Mouse (Mus musculus): Measurements from ENCODE around the gene Ric1.
"Not testable (repeated sequence)": the region's sequence is repeated elsewhere in the genome, so short reads cannot be mapped to it uniquely, and the experiment has no call there.

Gene Ric1

GRCm38 (mm10) chr19:29527299-29527698, 5.2 kb downstream of the Ric1 start:
- DNase-seq (ENCODE audit: low read depth, low spot score), result no peak

DNA sequence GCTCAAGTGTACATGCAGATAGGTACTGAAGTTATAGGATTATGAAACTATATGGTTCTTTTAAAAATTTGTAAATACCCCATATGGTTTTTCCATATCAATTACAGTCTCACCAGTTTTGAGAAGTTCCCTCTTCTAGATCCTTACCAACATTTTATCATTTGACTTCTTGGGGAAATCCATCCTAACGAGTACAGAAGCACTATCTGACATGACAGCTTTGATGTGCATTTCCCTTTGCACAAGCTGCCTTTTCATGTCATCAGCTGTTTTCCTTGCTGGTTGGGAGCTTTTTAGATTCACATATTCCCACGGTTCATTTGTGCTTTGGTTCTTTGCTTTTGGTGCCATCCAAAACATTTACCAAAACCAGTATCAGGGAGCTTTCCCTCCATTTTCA, 6.5 kb downstream of the Ric1 start:
- DNase-seq (ENCODE audit: low read depth, low spot score), result no peak

GRCm38 (mm10) chr19:29534030-29534429, 11.9 kb downstream of the Ric1 start:
- DNase-seq (ENCODE audit: low read depth, low spot score), result no peak

- DNase-seq (ENCODE audit: low read depth, low spot score), result no peak
These were observed 20.3 kb downstream of the Ric1 start for GRCm38 (mm10) chr19:29542256-29542970.

DNA sequence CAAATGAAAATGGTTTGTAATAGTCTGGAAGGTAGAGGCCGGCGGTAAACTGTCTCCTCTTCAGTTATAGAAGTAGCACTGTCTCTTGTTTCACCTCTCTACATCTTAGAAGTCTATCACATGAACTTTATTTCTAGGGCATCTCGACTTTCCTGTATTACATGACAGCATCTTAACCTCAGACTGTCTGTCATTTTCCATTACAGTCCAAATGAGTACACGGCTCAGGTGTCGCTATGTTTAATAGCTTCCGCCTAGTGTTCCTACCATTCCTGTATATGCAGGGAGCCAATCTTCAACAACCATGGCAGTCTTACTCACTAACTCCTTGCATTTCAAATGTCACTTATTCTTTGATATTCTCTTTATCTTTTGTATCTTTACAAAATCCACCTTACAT, 21.9 kb downstream of the Ric1 start:
- no peak for DNase-seq (ENCODE audit: low read depth, low spot score)

GRCm38 (mm10) chr19:29550618-29551017, 28.5 kb downstream of the Ric1 start:
- no peak for DNase-seq (ENCODE audit: low read depth, low spot score)

- DNase-seq (ENCODE audit: low read depth, low spot score), result no peak
These were observed 29.0 kb downstream of the Ric1 start for GRCm38 (mm10) chr19:29551128-29551527.

GRCm38 (mm10) chr19:29551980-29552379, 29.9 kb downstream of the Ric1 start:
- not testable (repeated sequence) for DNase-seq (ENCODE audit: low read depth, low spot score)

DNA sequence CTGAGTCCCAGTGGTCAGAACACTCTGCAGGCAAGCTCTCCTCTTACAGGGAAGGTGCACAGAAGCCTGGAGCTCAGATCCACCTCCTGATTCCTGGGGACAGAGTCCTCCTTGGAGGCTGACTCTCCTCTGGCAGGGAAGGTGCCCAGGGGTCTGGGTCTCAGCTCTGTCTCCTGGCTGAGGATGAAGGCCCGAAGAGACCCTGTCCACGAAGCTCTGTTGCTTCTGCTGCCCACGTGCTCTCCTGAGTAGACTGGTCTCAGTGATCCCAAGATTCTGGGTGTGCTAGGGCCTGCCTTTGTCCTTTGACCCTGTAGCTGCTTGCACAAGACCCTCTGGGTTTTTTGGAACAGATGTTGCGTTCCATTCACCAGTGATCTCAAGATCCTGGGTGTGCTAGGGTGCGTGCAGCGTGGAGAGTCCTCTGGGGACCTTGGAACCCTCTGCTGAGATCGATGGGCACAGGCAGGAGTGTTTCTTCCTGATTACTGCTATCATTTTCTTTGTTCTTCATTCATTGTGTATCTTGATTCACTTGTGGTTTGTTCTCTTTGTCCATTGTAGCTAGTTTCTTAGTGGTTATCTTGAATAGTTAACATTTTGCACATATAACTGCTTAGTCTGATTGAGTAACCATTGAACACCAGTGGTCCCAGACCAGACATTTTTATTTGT, 35.2 kb downstream of the Ric1 start:
- DNase-seq (ENCODE audit: low read depth, low spot score), result not testable (repeated sequence)

- DNase-seq (ENCODE audit: low read depth, low spot score), result no peak
These were observed 40.1 kb downstream of the Ric1 start for GRCm38 (mm10) chr19:29562166-29562565.

GRCm38 (mm10) chr19:29562603-29563002, 40.5 kb downstream of the Ric1 start:
- no peak for DNase-seq (ENCODE audit: low read depth, low spot score)

- DNase-seq (ENCODE audit: low read depth, low spot score), result peak; percentile 74
These were observed 41.2 kb downstream of the Ric1 start for GRCm38 (mm10) chr19:29563258-29563779.

DNA sequence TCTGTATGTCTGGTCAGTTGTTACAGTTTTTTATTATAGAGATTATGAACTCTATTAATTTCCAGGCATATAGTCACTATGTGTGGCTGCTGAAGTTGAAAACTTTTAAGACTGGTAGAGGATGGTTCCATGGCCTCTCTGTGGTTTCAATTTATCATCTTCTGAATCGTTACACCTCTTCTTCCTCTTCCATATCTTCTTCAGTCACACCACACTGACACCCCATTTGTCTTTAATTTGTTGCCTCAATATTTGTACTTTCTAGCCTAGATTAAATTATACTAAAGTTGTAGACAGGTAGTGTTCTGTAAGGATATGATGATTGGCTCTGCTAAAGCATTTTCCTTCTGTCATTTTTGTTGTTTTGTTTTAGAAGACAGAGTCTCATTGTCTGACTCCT, 44.4 kb downstream of the Ric1 start:
- DNase-seq (ENCODE audit: low read depth, low spot score), result no peak

DNA sequence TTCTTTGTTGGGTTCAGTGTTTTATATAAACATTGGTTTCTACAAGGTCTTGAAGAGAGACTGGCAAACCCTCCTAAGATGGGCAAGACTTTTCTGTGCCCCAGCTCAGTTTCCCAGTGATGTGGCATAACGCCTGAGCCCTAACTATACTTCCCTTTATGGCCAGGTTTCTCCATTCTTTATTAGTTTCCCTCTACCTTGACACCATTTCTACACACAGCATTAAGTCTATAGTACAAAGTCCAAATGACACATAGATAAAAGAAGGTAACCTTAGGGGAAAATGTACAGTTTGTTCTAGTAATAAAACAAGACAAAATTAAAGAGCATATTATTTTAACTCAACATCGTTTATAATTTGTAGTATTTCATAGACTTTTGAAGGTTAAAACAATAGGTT, 60.4 kb downstream of the Ric1 start:
- DNase-seq (ENCODE audit: low read depth, low spot score), result no peak

- DNase-seq (ENCODE audit: low read depth, low spot score), result no peak
These were observed 61.7 kb downstream of the Ric1 start for GRCm38 (mm10) chr19:29583734-29584133.

- not testable (repeated sequence) for DNase-seq (ENCODE audit: low read depth, low spot score)
These were observed 71.7 kb downstream of the Ric1 start for GRCm38 (mm10) chr19:29593783-29594182.

GRCm38 (mm10) chr19:29596276-29596675, 74.2 kb downstream of the Ric1 start:
- no peak for DNase-seq (ENCODE audit: low read depth, low spot score)

GRCm38 (mm10) chr19:29596985-29597384, 74.9 kb downstream of the Ric1 start:
- DNase-seq (ENCODE audit: low read depth, low spot score), result peak; percentile 60

- no peak for DNase-seq (ENCODE audit: low read depth, low spot score)
These were observed 76.9 kb downstream of the Ric1 start for GRCm38 (mm10) chr19:29598981-29599380.

DNA sequence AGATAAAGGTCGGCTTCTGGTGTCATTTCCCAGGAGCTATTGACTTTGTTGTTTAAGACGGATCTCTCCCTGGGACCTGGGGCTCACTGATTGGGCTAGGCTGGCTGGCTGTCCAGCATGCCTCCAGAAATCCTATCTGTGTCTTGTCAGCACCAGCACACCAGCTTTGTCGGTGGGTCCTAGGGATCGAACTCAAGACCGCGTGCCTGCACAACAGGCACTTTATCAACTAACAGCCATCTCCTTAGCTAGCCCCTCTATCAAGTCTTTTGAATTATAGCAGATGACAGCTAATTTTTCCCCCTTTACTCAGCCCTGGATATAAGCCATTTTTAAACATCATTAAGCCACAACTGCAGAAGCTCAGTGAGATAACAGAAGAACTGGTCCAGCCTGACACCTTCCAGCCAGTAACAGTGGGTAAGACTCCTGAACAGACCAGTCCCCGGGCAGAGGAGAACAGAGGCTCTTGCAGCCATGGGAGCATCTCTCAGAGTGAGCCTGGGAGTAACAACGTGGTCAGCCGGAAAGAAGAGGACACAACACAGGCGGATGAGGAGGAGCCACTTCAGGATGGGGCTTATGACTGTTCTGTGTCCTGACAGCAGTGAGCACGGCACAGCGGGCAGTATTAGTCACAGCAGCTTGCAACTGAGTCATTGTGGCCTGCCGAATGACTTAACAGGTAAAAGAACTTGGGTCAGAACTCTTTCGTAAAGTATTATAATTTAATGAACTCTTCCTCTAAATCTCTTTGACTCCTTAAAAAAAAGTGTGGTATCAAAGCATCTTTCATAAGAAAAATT, 81.7 kb downstream of the Ric1 start:
- DNase-seq (ENCODE audit: low read depth, low spot score), result no peak

- DNase-seq (ENCODE audit: low read depth, low spot score), result no peak
These were observed 82.6 kb downstream of the Ric1 start for GRCm38 (mm10) chr19:29604653-29605052.

GRCm38 (mm10) chr19:29607521-29607920, 85.4 kb downstream of the Ric1 start:
- no peak for DNase-seq (ENCODE audit: low read depth, low spot score)
